In genomic region chr3:54377647-54378046, GRCm38 (mm10) we compare ENCODE assay signal across 19 mouse cellular contexts. TPM values are rescaled to one million over a fixed set of nuclear protein-coding genes. Genes with fewer than 3 reads are reported as not detected.
A peak's percentile ranks its signal among the peaks of the same experiment; 100 is the strongest.
DNase-seq lines count a peak whose midpoint lies in the region; ATAC-seq and TF ChIP-seq lines count a peak whose summit lies in the region.
"Had no signal": no experiment of that assay in that cellular context is flagged by ENCODE, and none has a peak within 500 bp of the region (broad histone marks: within the 10 kb centered on the region; RNA-seq: fewer than 3 reads in every experiment).

No protein-coding gene starts in this region.

- no peaks in the 10 kb centered on the region for H3K36me3 ChIP-seq in forebrain, embryonic 14.5 days (ENCODE audit: control insufficient read depth, insufficient read depth, low read length)
- no peaks in the 10 kb centered on the region for H3K36me3 ChIP-seq in forebrain, embryonic 15.5 days
- no peaks in the 10 kb centered on the region for H3K36me3 ChIP-seq in midbrain, embryonic 12.5 days
- H3K36me3 ChIP-seq in midbrain, postnatal 0 days (ENCODE audit: insufficient read depth, low read length): no peaks in the 10 kb centered on the region
- no peaks in the 10 kb centered on the region for H3K36me3 ChIP-seq in neural tube, embryonic 15.5 days

- no peak overlapping the region for H3K9ac ChIP-seq in forebrain, embryonic 14.5 days (ENCODE audit: low read length)
- H3K9ac ChIP-seq in forebrain, embryonic 15.5 days (replicated peaks): no peak overlapping the region
- H3K9ac ChIP-seq in midbrain, embryonic 12.5 days (replicated peaks): no peak overlapping the region
- no peak overlapping the region for H3K9ac ChIP-seq in midbrain, postnatal 0 days (replicated peaks; ENCODE audit: low read length, poor library complexity, severe bottlenecking)
- no peak overlapping the region for H3K9ac ChIP-seq in neural tube, embryonic 15.5 days (replicated peaks)
- H3K9ac ChIP-seq: embryonic facial prominence, embryonic 12.5 days; limb, embryonic 15.5 days had no signal

- 4% methylated on average over 2 of the region's 2 CpGs for WGBS in forebrain, embryonic 14.5 days
- WGBS in forebrain, embryonic 15.5 days: 7% methylated on average over 2 of the region's 2 CpGs
- WGBS in midbrain, embryonic 12.5 days: 8% methylated on average over 2 of the region's 2 CpGs
- WGBS in midbrain, postnatal 0 days: 7% methylated on average over 2 of the region's 2 CpGs
- 6% methylated on average over 2 of the region's 2 CpGs for WGBS in neural tube, embryonic 15.5 days

- TF ChIP-seq POLR2A in brain, embryonic 14.5 days (IDR thresholded peaks at IDR 0.05; ENCODE audit: borderline replicate concordance, extremely low read depth, insufficient read depth, insufficient read length, poor library complexity, severe bottlenecking): no peak

- no peaks in the 10 kb centered on the region for H3K4me1 ChIP-seq in forebrain, embryonic 14.5 days (ENCODE audit: control insufficient read depth, insufficient read depth, low read length)
- H3K4me1 ChIP-seq in forebrain, embryonic 15.5 days: no peaks in the 10 kb centered on the region
- H3K4me1 ChIP-seq in midbrain, embryonic 12.5 days: peaks cover 5% of the 10 kb centered on the region; the same call in 1 of the 2 replicates
- no peaks in the 10 kb centered on the region for H3K4me1 ChIP-seq in midbrain, postnatal 0 days (ENCODE audit: insufficient read depth, low read length)
- H3K4me1 ChIP-seq in neural tube, embryonic 15.5 days: no peaks in the 10 kb centered on the region
- H3K4me1 ChIP-seq: embryonic facial prominence, embryonic 12.5 days; limb, embryonic 15.5 days had no signal

- H3K9me3 ChIP-seq in forebrain, embryonic 14.5 days (replicated peaks; ENCODE audit: control insufficient read depth, low read length): no peaks in the 10 kb centered on the region
- no peaks in the 10 kb centered on the region for H3K9me3 ChIP-seq in forebrain, embryonic 15.5 days
- no peaks in the 10 kb centered on the region for H3K9me3 ChIP-seq in midbrain, embryonic 12.5 days
- no peaks in the 10 kb centered on the region for H3K9me3 ChIP-seq in midbrain, postnatal 0 days (ENCODE audit: low read length)
- no peaks in the 10 kb centered on the region for H3K9me3 ChIP-seq in neural tube, embryonic 15.5 days (replicated peaks)
- H3K9me3 ChIP-seq: embryonic facial prominence, embryonic 12.5 days; limb, embryonic 15.5 days had no signal

- H3K4me2 ChIP-seq in forebrain, embryonic 14.5 days (ENCODE audit: low read length): no peak overlapping the region
- H3K4me2 ChIP-seq in forebrain, embryonic 15.5 days (replicated peaks): no peak overlapping the region
- no peak overlapping the region for H3K4me2 ChIP-seq in midbrain, embryonic 12.5 days (replicated peaks)
- H3K4me2 ChIP-seq in midbrain, postnatal 0 days (ENCODE audit: low read depth, low read length, poor library complexity, severe bottlenecking): no peak overlapping the region
- no peak overlapping the region for H3K4me2 ChIP-seq in neural tube, embryonic 15.5 days
- H3K4me2 ChIP-seq: embryonic facial prominence, embryonic 12.5 days; heart, embryonic 11.5 days; limb, embryonic 15.5 days had no signal

- H3K27me3 ChIP-seq in forebrain, embryonic 14.5 days (replicated peaks; ENCODE audit: control insufficient read depth, insufficient read depth, low read length): no peaks in the 10 kb centered on the region
- H3K27me3 ChIP-seq in forebrain, embryonic 15.5 days: no peaks in the 10 kb centered on the region
- no peaks in the 10 kb centered on the region for H3K27me3 ChIP-seq in midbrain, embryonic 12.5 days
- H3K27me3 ChIP-seq in midbrain, postnatal 0 days (ENCODE audit: insufficient read depth, low read length): no peaks in the 10 kb centered on the region; the same call in 1 of the 2 replicates
- H3K27me3 ChIP-seq in neural tube, embryonic 15.5 days (replicated peaks): no peaks in the 10 kb centered on the region
- H3K27me3 ChIP-seq: embryonic facial prominence, embryonic 12.5 days; limb, embryonic 15.5 days had no signal

- 0 out of 2 replicates have a peak, but pooled peaks have one; percentile 26 for ATAC-seq in forebrain, embryonic 14.5 days
- no peak for ATAC-seq in forebrain, embryonic 15.5 days (replicated peaks)
- ATAC-seq in midbrain, embryonic 12.5 days (ENCODE audit: low FRiP score, low read depth): peak; percentile 84; the same call in 1 of the 2 replicates
- no peak for ATAC-seq in midbrain, postnatal 0 days (ENCODE audit: low FRiP score)
- ATAC-seq in neural tube, embryonic 15.5 days (ENCODE audit: low FRiP score): 0 out of 2 replicates have a peak, but pooled peaks have one; percentile 35

- H3K4me3 ChIP-seq in forebrain, embryonic 14.5 days (ENCODE audit: low read depth, low read length): no peak overlapping the region
- H3K4me3 ChIP-seq in forebrain, embryonic 15.5 days: no peak overlapping the region
- no peak overlapping the region for H3K4me3 ChIP-seq in midbrain, embryonic 12.5 days
- no peak overlapping the region for H3K4me3 ChIP-seq in midbrain, postnatal 0 days (ENCODE audit: low read depth, low read length)
- no peak overlapping the region for H3K4me3 ChIP-seq in neural tube, embryonic 15.5 days (replicated peaks)
- H3K4me3 ChIP-seq: embryonic facial prominence, embryonic 12.5 days; left cerebral cortex, adult 2 months; limb, embryonic 15.5 days had no signal

- no peak overlapping the region for H3K27ac ChIP-seq in forebrain, embryonic 14.5 days (ENCODE audit: low read depth, low read length)
- no peak overlapping the region for H3K27ac ChIP-seq in forebrain, embryonic 15.5 days (replicated peaks)
- H3K27ac ChIP-seq in midbrain, embryonic 12.5 days (replicated peaks): no peak overlapping the region
- H3K27ac ChIP-seq in midbrain, postnatal 0 days (ENCODE audit: low read depth, low read length): no peak overlapping the region
- H3K27ac ChIP-seq in neural tube, embryonic 15.5 days (replicated peaks): no peak overlapping the region
- H3K27ac ChIP-seq: embryonic facial prominence, embryonic 12.5 days; kidney, postnatal 0 days; left cerebral cortex, adult 2 months; limb, embryonic 15.5 days had no signal

- TF ChIP-seq CTCF in midbrain, postnatal 0 days (IDR thresholded peaks at IDR 0.05): no peak
- TF ChIP-seq CTCF in brain, embryonic 14.5 days (IDR thresholded peaks at IDR 0.05; ENCODE audit: borderline replicate concordance, extremely low read depth, insufficient read depth, insufficient read length): no peak

- DNase-seq in forebrain, embryonic 14.5 days (ENCODE audit: low spot score): no peak
- no peak for DNase-seq in midbrain, postnatal 0 days (ENCODE audit: low spot score)
- peak; percentile 54 for DNase-seq in brain, embryonic 14.5 days (ENCODE audit: low read depth)
- DNase-seq in lung, postnatal 4 days: no peak
- DNase-seq: cerebellum, adult 11-12 months; cerebellum, postnatal 14 days; heart, adult 11 months; kidney, adult 18-20 months; left cerebral cortex, postnatal 4 days; thymus, adult 18-20 months; thymus, postnatal 36 days had no signal

RNA-seq across cellular contexts. Expression of gene Postn, which starts 16.7 kb away (rescaled TPM):
- 15.0 and 17.9 TPM in 2 replicates for polyA plus RNA-seq in forebrain, embryonic 14.5 days (2014; fragmentation: Nextera tagmentation; extraction: Ambion mirVana)
- 10.9 and 12.2 TPM in 2 replicates for polyA plus RNA-seq in forebrain, embryonic 15.5 days (2015; fragmentation: Nextera tagmentation; extraction: Ambion mirVana)
- polyA plus RNA-seq in midbrain, embryonic 12.5 days (2016; fragmentation: Nextera tagmentation; extraction: Ambion mirVana): 16.4 and 34.9 TPM in 2 replicates
- total RNA-seq in midbrain, postnatal 0 days (2014; rRNA removed): 17.0 and 20.3 TPM in 2 replicates
- polyA plus RNA-seq in midbrain, postnatal 0 days (2015; fragmentation: Nextera tagmentation; extraction: Ambion mirVana): 10.9 and 12.0 TPM in 2 replicates
- 28.9 and 31.0 TPM in 2 replicates for polyA plus RNA-seq in brain, embryonic 14.5 days (2012; rRNA removed)
- polyA plus RNA-seq in neural tube, embryonic 15.5 days (2015; fragmentation: Nextera tagmentation; extraction: Ambion mirVana): 60.3 and 71.8 TPM in 2 replicates

Comparison
In these comparisons a context has a peak if more than half of its experiments do, and no peak if none do; other contexts are left out.
1. ATAC-seq: peak in forebrain, embryonic 14.5 days (single experiment), midbrain, embryonic 12.5 days (single experiment) and neural tube, embryonic 15.5 days (single experiment); none in forebrain, embryonic 15.5 days (single experiment) and midbrain, postnatal 0 days (single experiment).